Mouse (Mus musculus): Measurements from ENCODE around the gene Fam222a.

DNA sequence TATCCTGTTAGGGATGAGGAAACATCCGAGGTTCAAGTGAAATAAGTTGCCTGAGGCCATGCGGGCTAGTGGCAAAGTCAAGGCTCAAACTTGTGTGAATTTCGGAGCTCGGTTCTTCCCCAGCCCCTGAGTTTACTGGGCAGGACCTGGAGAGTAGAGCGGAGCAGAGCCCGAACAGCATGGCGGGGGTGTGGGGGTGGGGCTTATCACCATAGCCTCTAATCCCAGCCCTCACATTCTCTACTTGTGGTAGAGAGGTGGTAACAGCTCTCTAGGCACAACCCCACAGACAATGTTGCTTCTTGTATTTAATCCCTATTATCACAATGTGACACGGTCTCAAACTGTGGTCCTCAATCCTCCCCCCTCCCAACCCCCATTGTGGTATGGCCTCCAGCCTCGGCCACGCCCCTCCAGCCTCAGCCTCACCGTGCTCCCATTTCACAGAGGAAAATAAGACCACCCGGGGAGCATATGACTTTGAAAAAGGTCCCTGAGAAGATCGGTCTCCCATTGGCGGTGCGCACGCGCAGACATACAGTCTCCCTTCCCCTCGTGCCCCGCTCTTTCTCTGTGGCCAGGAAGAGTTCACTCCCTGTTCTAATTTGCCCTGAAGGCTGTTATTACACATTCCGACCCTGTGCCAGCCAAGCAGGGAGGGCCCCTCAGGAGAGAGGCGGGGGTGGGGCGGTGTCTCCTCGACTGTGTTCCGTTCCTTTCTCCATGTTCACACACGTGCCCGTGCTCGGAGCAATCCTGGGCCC lies 79.6 kb downstream of the Fam222a start:
- TF ChIP-seq CTCF (IDR thresholded peaks at IDR 0.05; ENCODE audit: low read depth), result no peak
- TF ChIP-seq EP300 (IDR thresholded peaks at IDR 0.05; ENCODE audit: low read depth), result no peak
